Mouse (Mus musculus) CD4-positive, CD25-positive, alpha-beta regulatory T cell, adult 4 months (primary cell): ENCODE measurements around the gene Mctp2. TPM values are rescaled to one million over a fixed set of nuclear protein-coding genes. Genes with fewer than 3 reads are reported as not detected.

Source experiments
- ATAC-seq: one replicate; pipeline ENCODE4 v1.8.0; 2017
- polyA plus RNA-seq, 2 experiments: library from polyadenylated mRNA; unstranded; fragments of 100-300 nt; shearing (Covaris generic); gene quantifications; one replicate each; pipeline ENCODE4 v1.2.1; 2017

Mctp2 gene
- polyA plus RNA-seq, 2 experiments from 2014 or later = 2.1 to 2.8 TPM

DNA sequence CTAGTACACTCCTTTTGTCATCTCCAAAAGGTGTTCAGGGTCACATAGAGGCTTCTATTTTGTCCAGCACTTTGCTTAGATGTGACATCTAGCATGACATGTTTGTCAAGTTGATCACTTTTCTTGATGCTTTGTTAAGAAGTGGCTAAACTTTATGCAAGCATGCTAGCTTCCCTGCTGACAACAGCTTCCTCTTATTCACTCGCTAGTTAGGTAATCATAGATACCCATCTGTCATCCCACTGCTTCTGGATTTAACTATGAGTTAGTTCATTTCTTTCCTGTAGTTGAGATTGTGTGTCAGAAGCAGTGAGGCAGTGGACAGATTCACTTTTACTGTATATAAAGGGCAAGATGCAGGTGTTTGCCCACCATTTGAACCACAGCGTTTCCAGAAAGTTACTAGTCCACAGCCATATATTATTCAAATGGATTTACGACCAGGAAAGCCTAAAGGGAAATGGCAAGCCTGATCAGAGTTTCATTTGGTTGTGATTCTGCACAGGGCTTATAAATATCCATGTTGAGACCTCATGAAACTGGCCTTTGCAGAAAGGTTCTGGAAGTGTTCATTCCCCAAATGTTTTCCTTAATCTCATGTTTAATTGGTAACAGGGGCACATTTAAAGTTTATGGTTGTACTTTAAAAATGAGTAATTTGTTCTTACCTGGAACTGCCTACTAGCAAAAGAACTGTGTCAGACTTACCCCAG, 216.8 kb downstream of the Mctp2 start:
- ATAC-seq = no peak

GRCm38 (mm10) chr7:72080705-72081104, 225.7 kb downstream of the Mctp2 start:
- ATAC-seq = no peak

- ATAC-seq = no peak
Observed at GRCm38 (mm10) chr7:72078896-72079295, 227.5 kb downstream of the Mctp2 start.

GRCm38 (mm10) chr7:72071418-72072184, 234.8 kb downstream of the Mctp2 start:
- ATAC-seq = no peak

DNA sequence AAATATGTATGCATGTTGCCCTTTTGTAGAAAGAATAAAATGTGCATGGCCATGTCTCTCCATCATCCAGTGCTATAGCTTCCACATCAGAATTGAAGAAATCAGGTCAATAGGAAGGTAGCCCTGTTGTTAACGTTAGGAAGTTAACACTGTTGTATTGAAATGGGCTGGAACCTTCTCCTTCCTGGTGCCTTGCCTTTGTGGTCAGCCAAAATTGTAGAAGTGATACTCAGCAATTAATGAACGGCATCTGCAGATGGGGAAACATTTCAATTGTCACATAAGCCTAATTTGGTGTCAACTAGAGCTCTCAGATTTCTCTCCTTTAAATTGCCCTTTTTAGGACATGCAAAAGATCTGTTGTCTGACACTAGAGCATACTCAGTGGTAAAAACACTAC, 238.0 kb downstream of the Mctp2 start:
- no peak for ATAC-seq

DNA sequence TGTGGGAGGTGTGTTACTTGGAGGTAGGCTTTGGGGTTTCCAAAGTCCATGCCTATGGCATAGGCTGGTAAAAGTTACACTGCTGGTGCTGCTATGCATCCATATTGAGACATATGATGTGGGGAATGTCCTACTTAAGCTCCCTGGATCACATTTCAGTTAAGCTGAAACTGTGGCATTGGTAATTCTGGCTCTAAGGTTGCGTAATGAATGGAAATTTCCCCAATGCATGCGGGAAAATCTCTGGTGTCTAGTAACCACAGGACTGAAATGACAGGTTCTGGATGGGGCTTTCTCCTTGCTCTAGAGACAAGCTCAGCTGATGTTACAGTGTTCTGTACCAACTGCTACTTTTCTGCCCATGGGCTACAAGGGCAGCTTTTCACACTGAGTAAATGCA, 240.1 kb downstream of the Mctp2 start:
- no peak for ATAC-seq

DNA sequence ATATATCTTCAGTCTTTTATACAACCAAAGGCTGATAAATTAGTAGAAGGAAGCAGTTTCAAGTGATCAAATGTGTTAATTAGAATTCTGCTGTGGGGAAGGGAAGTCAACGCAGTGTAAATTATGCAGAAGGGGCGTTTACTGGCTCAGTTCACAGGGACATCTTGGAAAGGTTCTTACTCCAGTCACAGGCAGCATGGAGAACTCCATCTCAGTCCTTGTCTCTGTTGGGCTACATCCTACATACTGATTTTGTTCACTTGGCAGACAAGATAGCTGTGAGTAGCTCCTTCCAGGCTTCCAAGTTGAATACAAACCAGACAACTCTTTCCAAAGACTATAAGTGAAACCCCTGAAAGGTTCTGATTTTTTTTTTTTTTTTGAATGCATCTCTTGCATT, 254.6 kb downstream of the Mctp2 start:
- ATAC-seq = no peak

DNA sequence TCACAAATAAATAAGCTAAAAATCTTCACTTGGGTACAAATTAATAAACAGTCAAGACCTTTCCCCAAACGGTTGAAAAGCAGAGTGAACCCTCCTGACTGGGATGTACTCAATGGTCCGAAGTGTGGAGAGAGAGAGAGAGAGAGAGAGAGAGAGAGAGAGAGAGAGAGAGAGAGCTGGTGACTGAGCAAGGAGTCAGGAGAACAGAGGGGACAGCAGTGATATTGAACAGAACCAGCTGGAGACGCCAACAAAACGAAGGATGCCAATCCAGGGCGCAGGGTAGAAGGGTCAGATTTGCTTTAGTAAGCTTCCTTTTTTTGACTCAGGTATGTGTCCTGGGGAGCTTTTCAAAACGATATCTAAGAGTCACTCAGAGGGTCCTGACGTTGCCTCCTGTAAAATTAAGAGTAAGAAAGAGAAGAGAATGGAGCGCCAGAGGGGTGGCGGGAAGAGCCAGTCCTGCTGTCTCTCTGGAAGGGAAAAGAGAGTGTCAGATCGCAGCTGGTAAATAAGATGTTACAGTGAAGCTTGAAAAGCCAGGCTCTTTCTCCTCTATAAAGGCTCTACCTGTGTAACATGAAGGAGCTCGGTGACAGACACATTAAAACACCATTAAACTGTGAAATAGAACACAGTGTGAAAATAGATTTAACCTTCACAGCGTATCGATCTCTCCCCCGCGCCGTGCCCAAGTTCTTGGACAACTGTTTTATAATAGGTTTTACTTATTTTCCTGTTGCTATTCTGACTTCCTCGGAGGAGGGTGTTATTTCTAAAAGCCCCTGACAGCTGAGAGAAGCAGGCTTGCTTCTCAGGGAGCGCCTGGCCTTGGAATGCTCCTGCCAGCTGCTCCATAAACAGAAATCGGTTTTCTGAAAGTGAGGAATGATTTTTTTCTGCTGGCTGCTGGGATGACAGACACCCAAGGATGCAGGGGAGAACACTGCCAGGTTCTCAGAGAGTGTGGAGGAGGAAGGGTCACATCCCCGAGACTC, 258.5 kb downstream of the Mctp2 start:
- no peak for ATAC-seq
